Mouse (Mus musculus) E14TG2a.4 (cell line): ENCODE measurements at regions not wholly inside any gene's neighbourhood (a gene's known extent, or its start where the extent isn't known, plus 50 kb on each side); places are given as distances from the start of the nearest gene placed in this dataset.

Experiments used
- H3K27me3 ChIP-seq: 2 replicates; pipeline ENCODE4 v1.6.1; 2014; ENCODE audit warnings: low read length, control low read depth; ENCODE audit not compliant: insufficient read depth
- H3K36me3 ChIP-seq: 2 replicates; pipeline ENCODE4 v1.6.1; 2014; ENCODE audit warnings: low read length, control low read depth; ENCODE audit not compliant: insufficient read depth
- H3K4me1 ChIP-seq: replicated peaks from 2 replicates; pipeline ENCODE4 v1.6.1; 2014; ENCODE audit warnings: low read depth, low read length, control low read depth
- H3K4me3 ChIP-seq: replicated peaks from 2 replicates; pipeline ENCODE4 v1.5.1; 2014; ENCODE audit warnings: mild to moderate bottlenecking, low read length
- H3K9me3 ChIP-seq: 2 replicates; pipeline ENCODE4 v1.6.1; 2014; ENCODE audit warnings: low read length, control low read depth
- CTCF ChIP-seq: conservative IDR thresholded peaks from 2 replicates; pipeline ENCODE4 v1.5.1; 2014; ENCODE audit warnings: low read length
- NANOG ChIP-seq: IDR thresholded peaks from 2 replicates; pipeline ENCODE4 v1.6.1; 2014; ENCODE audit warnings: borderline replicate concordance, low read length, mixed read lengths
- POU5F1 ChIP-seq: IDR thresholded peaks from 2 replicates; pipeline ENCODE4 v1.6.1; 2014; ENCODE audit warnings: low read length, borderline replicate concordance

DNA sequence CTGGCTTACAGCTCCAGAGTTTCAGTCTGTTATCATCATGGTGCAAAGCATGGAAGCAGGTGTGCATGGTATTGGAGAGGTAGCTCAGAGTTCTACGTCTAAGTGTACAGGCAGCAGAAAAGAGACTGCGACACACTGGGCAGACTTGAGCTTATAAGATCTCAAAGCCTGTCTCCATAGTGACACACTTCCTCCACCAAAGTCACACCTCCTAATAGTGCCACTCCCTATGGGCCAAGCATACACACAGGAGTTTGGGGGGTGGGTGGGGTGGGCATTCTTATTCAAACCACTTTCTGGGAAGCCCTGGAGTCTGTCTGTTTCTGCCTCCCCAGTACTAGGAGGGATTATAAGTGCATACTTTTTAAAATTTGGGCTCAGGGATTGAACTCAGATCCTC lies 219.5 kb upstream of the Prok2 start:
- H3K4me3 ChIP-seq = no peak overlapping the region
- H3K9me3 ChIP-seq = peaks cover 7% of the 10 kb centered on the region
- H3K36me3 ChIP-seq = peaks cover 7% of the 10 kb centered on the region
- no peaks in the 10 kb centered on the region for H3K27me3 ChIP-seq
- peaks cover 76% of the 10 kb centered on the region for H3K4me1 ChIP-seq
- TF ChIP-seq CTCF = no peak
- TF ChIP-seq NANOG = no peak
- no peak for TF ChIP-seq POU5F1

DNA sequence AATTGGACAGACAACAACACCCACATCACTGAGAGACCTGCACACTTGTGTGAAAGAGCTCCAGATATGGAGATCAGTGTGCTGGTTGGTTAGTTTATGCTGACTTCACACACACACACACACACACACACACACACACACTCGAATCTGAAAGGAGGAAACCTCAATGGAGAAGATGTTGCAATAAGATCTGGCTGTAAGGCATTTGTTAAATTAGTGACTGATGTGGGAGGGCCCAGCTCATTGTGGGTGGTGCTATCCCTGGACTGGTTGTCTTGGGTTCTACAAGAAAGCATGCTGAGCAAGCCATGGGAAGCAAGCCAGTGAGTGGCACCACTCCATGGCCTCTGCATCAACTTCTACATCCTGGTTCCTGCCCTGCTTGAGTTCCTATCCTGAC lies 216.8 kb upstream of the Prok2 start:
- TF ChIP-seq CTCF = no peak
- no peak for TF ChIP-seq NANOG
- TF ChIP-seq POU5F1 = no peak
- Histone ChIP-seq H3K4me3 (no peak overlapping the region), H3K27me3 (no peaks in the 10 kb centered on the region), H3K4me1 (peaks cover 82% of the 10 kb centered on the region), H3K36me3 (no peaks in the 10 kb centered on the region), H3K9me3 (no peaks in the 10 kb centered on the region)

DNA sequence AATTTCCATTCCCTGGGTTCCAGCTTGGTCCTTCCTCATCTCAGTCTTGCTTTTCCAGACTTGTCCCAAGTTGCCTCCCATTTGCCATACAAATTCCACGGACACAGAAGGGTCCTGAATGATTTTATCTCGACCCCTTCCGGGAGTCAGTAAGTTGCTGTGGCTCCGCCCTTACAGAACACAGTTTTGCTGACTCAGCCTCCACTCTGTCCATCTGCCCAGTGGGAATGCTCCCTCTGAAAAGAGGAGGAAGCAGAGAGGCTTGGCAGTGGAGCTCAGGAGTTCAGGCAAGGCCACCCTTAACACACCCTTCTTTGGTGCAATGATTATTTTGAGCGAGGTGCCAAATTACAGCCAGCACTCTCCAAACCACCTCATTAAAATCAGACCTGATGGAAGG lies 213.9 kb upstream of the Prok2 start:
- no peaks in the 10 kb centered on the region for H3K27me3 ChIP-seq
- H3K9me3 ChIP-seq = no peaks in the 10 kb centered on the region
- no peak overlapping the region for H3K4me3 ChIP-seq
- H3K36me3 ChIP-seq = no peaks in the 10 kb centered on the region
- no peak for TF ChIP-seq NANOG
- no peak for TF ChIP-seq POU5F1
- no peak for TF ChIP-seq CTCF
- peaks cover 54% of the 10 kb centered on the region for H3K4me1 ChIP-seq

DNA sequence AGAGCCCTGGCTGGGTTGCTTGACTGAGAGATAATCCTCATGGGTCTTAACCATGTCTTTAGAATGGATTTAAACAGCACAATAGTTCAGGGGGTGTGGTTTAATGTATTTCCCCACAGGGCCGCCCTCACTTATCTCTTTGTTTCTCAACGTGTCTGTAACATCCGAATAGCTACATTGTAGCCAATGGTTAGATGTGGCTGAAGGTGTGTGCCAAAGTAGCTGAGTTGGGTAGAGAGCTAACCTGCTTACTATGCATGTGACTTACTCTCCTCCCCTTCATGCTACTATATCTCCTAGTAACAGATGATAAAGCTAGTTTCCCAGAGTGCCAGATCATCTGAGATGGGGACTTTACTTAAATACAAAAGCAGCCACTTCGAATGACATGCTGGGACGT lies 213.2 kb upstream of the Prok2 start:
- H3K36me3 ChIP-seq = no peaks in the 10 kb centered on the region
- no peaks in the 10 kb centered on the region for H3K27me3 ChIP-seq
- no peaks in the 10 kb centered on the region for H3K9me3 ChIP-seq
- H3K4me3 ChIP-seq = no peak overlapping the region
- H3K4me1 ChIP-seq = peaks cover 48% of the 10 kb centered on the region
- TF ChIP-seq POU5F1 (no peak), CTCF (no peak), NANOG (no peak)

DNA sequence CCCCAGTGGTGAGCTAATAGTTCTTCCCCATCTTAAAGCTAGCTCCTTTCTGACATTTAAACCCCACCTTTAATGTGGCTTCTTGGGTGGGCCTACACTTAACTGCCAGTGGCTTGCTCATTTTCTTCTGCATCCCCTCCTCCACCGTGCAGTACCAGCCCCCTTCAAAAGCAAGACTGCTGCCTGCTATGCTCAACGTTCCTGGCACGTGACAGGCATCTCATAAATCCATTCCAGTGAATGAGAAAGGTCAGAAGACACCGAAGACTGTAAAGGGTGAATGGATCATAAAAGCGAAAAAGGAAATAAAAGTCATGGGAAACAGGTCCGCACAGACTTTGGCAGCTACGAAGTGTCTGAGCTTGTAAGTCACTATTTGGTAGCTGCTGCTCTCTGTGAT lies 212.8 kb upstream of the Prok2 start:
- Histone ChIP-seq H3K4me3 (no peak overlapping the region), H3K36me3 (no peaks in the 10 kb centered on the region), H3K27me3 (no peaks in the 10 kb centered on the region), H3K4me1 (peaks cover 48% of the 10 kb centered on the region), H3K9me3 (no peaks in the 10 kb centered on the region)
- no peak for TF ChIP-seq CTCF
- no peak for TF ChIP-seq POU5F1
- TF ChIP-seq NANOG = no peak

DNA sequence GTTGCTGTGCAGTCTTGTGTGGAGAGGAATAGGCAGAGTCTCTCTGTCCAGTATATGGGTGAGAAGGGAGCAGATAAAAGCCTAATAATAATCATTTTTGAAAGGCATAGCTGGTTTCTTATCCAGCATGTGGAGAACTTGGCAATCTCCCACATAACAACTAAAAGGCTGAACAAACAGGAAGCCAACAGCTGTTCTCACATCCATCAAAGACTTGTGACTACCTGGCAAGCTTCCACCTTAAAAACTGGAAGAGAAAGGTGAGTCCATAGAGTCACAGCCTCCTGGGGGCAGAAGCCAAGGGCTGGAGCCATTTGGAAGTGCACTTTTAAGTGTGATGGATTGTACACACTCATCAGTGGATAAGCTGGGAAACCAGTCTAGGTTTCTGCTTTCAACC lies 210.5 kb upstream of the Prok2 start:
- Histone ChIP-seq H3K4me1 (peaks cover 51% of the 10 kb centered on the region), H3K4me3 (no peak overlapping the region)

DNA sequence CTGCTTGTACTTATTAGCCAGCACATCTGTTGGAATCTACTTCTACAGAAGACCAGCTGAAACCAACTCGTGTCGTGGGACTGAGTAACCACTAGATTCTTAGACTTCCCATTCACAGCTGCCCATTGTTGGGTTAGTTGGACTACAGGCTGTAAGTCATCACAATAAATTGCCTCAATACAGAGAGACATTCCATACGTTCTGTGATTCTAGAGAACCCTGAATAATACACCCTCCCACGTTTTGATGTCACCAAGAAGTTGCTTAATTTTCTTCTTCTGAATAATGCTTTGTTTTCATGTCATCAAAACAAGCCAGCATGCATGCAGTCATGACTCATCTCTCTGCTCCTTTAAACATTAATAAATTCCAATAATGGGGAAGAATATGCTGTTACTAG lies 209.2 kb upstream of the Prok2 start:
- TF ChIP-seq CTCF (no peak), NANOG (no peak), POU5F1 (no peak)
- H3K4me1 ChIP-seq = peaks cover 38% of the 10 kb centered on the region
- H3K36me3 ChIP-seq = no peaks in the 10 kb centered on the region
- peaks cover 13% of the 10 kb centered on the region for H3K9me3 ChIP-seq
- H3K4me3 ChIP-seq = no peak overlapping the region
- H3K27me3 ChIP-seq = no peaks in the 10 kb centered on the region

More for the DNA sequence above, 210.5 kb upstream of the Prok2 start:
- Histone ChIP-seq H3K9me3 (no peaks in the 10 kb centered on the region), H3K36me3 (no peaks in the 10 kb centered on the region), H3K27me3 (no peaks in the 10 kb centered on the region)
- TF ChIP-seq CTCF = no peak
- no peak for TF ChIP-seq POU5F1
- TF ChIP-seq NANOG = no peak

DNA sequence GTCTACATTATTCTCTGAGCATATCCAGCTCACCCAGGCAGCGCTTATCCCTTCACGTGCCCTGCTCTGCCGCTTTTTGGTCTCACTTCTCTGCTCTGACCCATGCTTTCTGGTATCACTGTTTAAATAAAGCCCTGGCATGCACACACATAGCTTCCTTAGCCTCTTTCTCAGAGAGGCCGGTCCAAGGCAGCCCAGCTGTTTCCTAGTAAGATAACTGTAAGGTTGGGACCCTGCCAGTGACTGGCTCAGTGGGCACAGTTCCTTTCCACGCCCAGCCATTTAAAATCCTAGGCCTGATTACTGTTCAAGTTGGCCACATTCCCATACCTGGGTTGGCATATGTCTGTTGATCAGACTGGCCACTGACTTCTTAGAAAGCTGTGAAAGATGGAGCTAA lies 208.2 kb upstream of the Prok2 start:
- Histone ChIP-seq H3K4me3 (no peak overlapping the region), H3K36me3 (no peaks in the 10 kb centered on the region), H3K9me3 (peaks cover 22% of the 10 kb centered on the region), H3K4me1 (peaks cover 30% of the 10 kb centered on the region), H3K27me3 (no peaks in the 10 kb centered on the region)
- TF ChIP-seq POU5F1 = no peak
- TF ChIP-seq NANOG = no peak
- TF ChIP-seq CTCF = no peak

DNA sequence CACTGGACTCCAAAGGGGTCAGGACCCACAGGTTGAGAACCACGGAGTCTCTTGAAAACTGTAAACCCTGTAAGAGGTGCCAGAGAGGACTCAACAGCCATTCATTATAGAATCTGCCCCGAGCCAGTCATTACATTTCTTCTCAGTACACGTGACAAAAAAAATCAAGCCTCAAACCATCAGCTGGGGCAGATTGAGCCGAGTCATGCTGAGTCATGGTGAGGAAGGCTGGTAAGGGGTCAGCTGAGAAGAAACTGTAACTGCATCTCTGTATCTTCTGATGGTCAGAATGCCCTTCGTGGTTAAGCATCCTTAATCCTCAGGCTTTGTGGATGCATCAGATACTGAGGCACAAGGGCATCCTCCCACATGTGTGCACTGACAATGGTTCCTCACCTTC lies 207.2 kb upstream of the Prok2 start:
- Histone ChIP-seq H3K4me3 (no peak overlapping the region), H3K9me3 (peaks cover 22% of the 10 kb centered on the region), H3K27me3 (no peaks in the 10 kb centered on the region), H3K4me1 (peaks cover 20% of the 10 kb centered on the region), H3K36me3 (no peaks in the 10 kb centered on the region)
- TF ChIP-seq NANOG (no peak), CTCF (no peak), POU5F1 (no peak)
